Mouse (Mus musculus) lung, embryonic 16.5 days (tissue): ENCODE measurements at regions not wholly inside any gene's neighbourhood (a gene's known extent, or its start where the extent isn't known, plus 50 kb on each side); places are given as distances from the start of the nearest gene placed in this dataset.

Experiments used
- ATAC-seq: fragments of 200-750 bp; cut with Nextera tagmentation; 2 replicates; pipeline ENCODE4 v1.8.0; 2017; ENCODE audit warnings: low read depth, mild to moderate bottlenecking, moderate library complexity
- H3K27ac ChIP-seq: fragments of 300-500 bp; sonication (generic); 2 replicates; pipeline ENCODE4 v1.5.1; 2014; ENCODE audit warnings: mild to moderate bottlenecking, control low read depth, low read length
- H3K27me3 ChIP-seq: fragments of 300-500 bp; sonication (generic); 2 replicates; pipeline ENCODE4 v1.6.1; 2014; ENCODE audit warnings: low read depth, low read length, mixed read lengths; ENCODE audit not compliant: control insufficient read depth, insufficient read depth
- H3K36me3 ChIP-seq: fragments of 300-500 bp; sonication (generic); 2 replicates; pipeline ENCODE4 v1.6.1; 2014; ENCODE audit warnings: low read length; ENCODE audit not compliant: control insufficient read depth, insufficient read depth
- H3K4me1 ChIP-seq: fragments of 300-500 bp; sonication (generic); replicated peaks from 2 replicates; pipeline ENCODE4 v1.6.1; 2014; ENCODE audit warnings: low read length, mixed read lengths; ENCODE audit not compliant: control insufficient read depth, insufficient read depth
- H3K4me2 ChIP-seq: fragments of 300-500 bp; sonication (generic); 2 replicates; pipeline ENCODE4 v1.6.1; 2014; ENCODE audit warnings: low read depth, low read length, control low read depth
- H3K4me3 ChIP-seq: fragments of 300-500 bp; sonication (generic); 2 replicates; pipeline ENCODE4 v1.5.1; 2014; ENCODE audit warnings: mild to moderate bottlenecking, low read length, control low read depth
- H3K9ac ChIP-seq: fragments of 300-500 bp; sonication (generic); 2 replicates; pipeline ENCODE4 v1.6.1; 2014; ENCODE audit warnings: low read length, control low read depth
- H3K9me3 ChIP-seq: fragments of 300-500 bp; sonication (generic); 2 replicates; pipeline ENCODE4 v1.6.1; 2016; ENCODE audit warnings: low read length; ENCODE audit not compliant: control insufficient read depth
- WGBS: fragments of 180-500 bp; shearing (Covaris S2); extraction: QIAGEN DNeasy Blood & Tissue Kit; methylation state at CpG from one replicate; pipeline ENCODE4 v1.1.7; 2014; 5-methylcytosine and 5-hydroxymethylcytosine counted together

- no peak overlapping the region for H3K27ac ChIP-seq
- 67% methylated on average over 3 of the region's 3 CpGs for WGBS
- no peak for ATAC-seq
- H3K4me1 ChIP-seq, result peaks cover 9% of the 10 kb centered on the region
- H3K27me3 ChIP-seq, result no peaks in the 10 kb centered on the region
- H3K36me3 ChIP-seq, result no peaks in the 10 kb centered on the region
- no peak overlapping the region for H3K4me3 ChIP-seq
- no peaks in the 10 kb centered on the region for H3K9me3 ChIP-seq
- no peak overlapping the region for H3K4me2 ChIP-seq
- H3K9ac ChIP-seq, result no peak overlapping the region
Measured at GRCm38 (mm10) chr2:173407133-173407532, 115.3 kb upstream of the 1700021F07Rik start.

GRCm38 (mm10) chr2:173408681-173409081 is 113.7 kb upstream of the 1700021F07Rik start:
- no peak overlapping the region for H3K4me3 ChIP-seq
- H3K9me3 ChIP-seq, result no peaks in the 10 kb centered on the region
- no peak overlapping the region for H3K4me2 ChIP-seq
- no peak for ATAC-seq
- no peak overlapping the region for H3K27ac ChIP-seq
- 68% methylated on average over 5 of the region's 5 CpGs for WGBS
- peaks cover 9% of the 10 kb centered on the region for H3K4me1 ChIP-seq
- H3K27me3 ChIP-seq, result no peaks in the 10 kb centered on the region
- no peak overlapping the region for H3K9ac ChIP-seq
- no peaks in the 10 kb centered on the region for H3K36me3 ChIP-seq

- ATAC-seq, result no peak
- no peaks in the 10 kb centered on the region for H3K36me3 ChIP-seq
- 39% methylated on average over 16 of the region's 16 CpGs for WGBS
- no peak overlapping the region for H3K4me2 ChIP-seq
- H3K4me1 ChIP-seq, result peaks cover 16% of the 10 kb centered on the region
- H3K9ac ChIP-seq, result no peak overlapping the region
- no peaks in the 10 kb centered on the region for H3K9me3 ChIP-seq
- no peaks in the 10 kb centered on the region for H3K27me3 ChIP-seq
- H3K4me3 ChIP-seq, result no peak overlapping the region
- no peak overlapping the region for H3K27ac ChIP-seq
Measured at GRCm38 (mm10) chr2:173409433-173409832, 113.0 kb upstream of the 1700021F07Rik start.

- no peak overlapping the region for H3K4me3 ChIP-seq
- H3K36me3 ChIP-seq, result no peaks in the 10 kb centered on the region
- peaks cover 13% of the 10 kb centered on the region; the same call in 1 of the 2 replicates for H3K4me1 ChIP-seq
- H3K27me3 ChIP-seq, result no peaks in the 10 kb centered on the region
- peak overlapping the region; percentile 37 for H3K27ac ChIP-seq
- WGBS, result 56% methylated on average over 18 of the region's 18 CpGs
- ATAC-seq, result peak; percentile 75
- H3K9ac ChIP-seq, result no peak overlapping the region
- H3K9me3 ChIP-seq, result no peaks in the 10 kb centered on the region
- H3K4me2 ChIP-seq, result no peak overlapping the region
Measured at GRCm38 (mm10) chr2:173413906-173414656, 108.3 kb upstream of the 1700021F07Rik start.

- Histone ChIP-seq H3K36me3 (no peaks in the 10 kb centered on the region), H3K27ac (no peak overlapping the region), H3K9ac (no peak overlapping the region), H3K27me3 (no peaks in the 10 kb centered on the region), H3K4me3 (no peak overlapping the region), H3K9me3 (no peaks in the 10 kb centered on the region), H3K4me2 (no peak overlapping the region), H3K4me1 (peaks cover 14% of the 10 kb centered on the region)
- no peak for ATAC-seq
- WGBS, result 80% methylated on average over 7 of the region's 7 CpGs
Measured at GRCm38 (mm10) chr2:173415429-173415828, 107.0 kb upstream of the 1700021F07Rik start.

- Histone ChIP-seq H3K4me1 (peaks cover 14% of the 10 kb centered on the region), H3K27me3 (no peaks in the 10 kb centered on the region), H3K36me3 (no peaks in the 10 kb centered on the region), H3K4me3 (no peak overlapping the region), H3K9ac (no peak overlapping the region), H3K9me3 (no peaks in the 10 kb centered on the region), H3K4me2 (no peak overlapping the region), H3K27ac (no peak overlapping the region)
- ATAC-seq, result no peak
- WGBS, result 50% methylated on average over 1 of the region's 1 CpGs
Measured at GRCm38 (mm10) chr2:173416921-173417320, 105.5 kb upstream of the 1700021F07Rik start.

GRCm38 (mm10) chr2:173418951-173419350 is 103.4 kb upstream of the 1700021F07Rik start:
- ATAC-seq, result no peak
- Histone ChIP-seq H3K27me3 (no peaks in the 10 kb centered on the region), H3K9ac (no peak overlapping the region), H3K9me3 (no peaks in the 10 kb centered on the region), H3K36me3 (no peaks in the 10 kb centered on the region), H3K27ac (no peak overlapping the region), H3K4me1 (peaks cover 13% of the 10 kb centered on the region), H3K4me3 (no peak overlapping the region), H3K4me2 (no peak overlapping the region)
- 78% methylated on average over 7 of the region's 7 CpGs for WGBS

- no peaks in the 10 kb centered on the region for H3K9me3 ChIP-seq
- no peak overlapping the region for H3K4me3 ChIP-seq
- peak; percentile 11; the same call in 1 of the 2 replicates for ATAC-seq
- H3K4me2 ChIP-seq, result no peak overlapping the region
- H3K27ac ChIP-seq, result no peak overlapping the region
- H3K4me1 ChIP-seq, result peaks cover 6% of the 10 kb centered on the region
- no peak overlapping the region for H3K9ac ChIP-seq
- no peaks in the 10 kb centered on the region for H3K27me3 ChIP-seq
- 51% methylated on average over 10 of the region's 10 CpGs for WGBS
- H3K36me3 ChIP-seq, result no peaks in the 10 kb centered on the region
Measured at GRCm38 (mm10) chr2:173419972-173420391, 102.4 kb upstream of the 1700021F07Rik start.

- Histone ChIP-seq H3K9ac (no peak overlapping the region), H3K36me3 (no peaks in the 10 kb centered on the region), H3K9me3 (no peaks in the 10 kb centered on the region), H3K4me3 (no peak overlapping the region), H3K27me3 (no peaks in the 10 kb centered on the region), H3K27ac (no peak overlapping the region), H3K4me2 (no peak overlapping the region), H3K4me1 (peaks cover 6% of the 10 kb centered on the region)
- 0 out of 2 replicates have a peak, but pooled peaks have one; percentile 36 for ATAC-seq
- WGBS, result 34% methylated on average over 5 of the region's 5 CpGs
Measured at GRCm38 (mm10) chr2:173420481-173420880, 101.9 kb upstream of the 1700021F07Rik start.
